Mouse (Mus musculus) kidney, postnatal 0 days (tissue): Measurements from ENCODE around the gene Pabpn1l. TPM values are rescaled to one million over a fixed set of nuclear protein-coding genes. Genes with fewer than 3 reads are reported as not detected.
"Not testable (repeated sequence)": the region's sequence is repeated elsewhere in the genome, so short reads cannot be mapped to it uniquely, and the experiment has no call there.

Experiments used
- ATAC-seq: fragments of 200-750 bp; cut with Nextera tagmentation; replicated peaks from 2 replicates; pipeline ENCODE4 v1.8.0; 2017; ENCODE audit warnings: low read depth, moderate number of reproducible peaks, moderate TSS enrichment, moderate library complexity; ENCODE audit not compliant: low FRiP score
- DNase-seq: peaks from one replicate; pipeline ENCODE4 v3.0.0-alpha.2; 2016; ENCODE audit warnings: low spot score
- H3K27ac ChIP-seq: fragments of 300-500 bp; sonication (generic); 2 replicates; pipeline ENCODE4 v1.5.1; 2014; ENCODE audit warnings: mild to moderate bottlenecking
- H3K27me3 ChIP-seq: fragments of 300-500 bp; sonication (generic); 2 replicates; pipeline ENCODE4 v1.6.1; 2014; ENCODE audit warnings: low read length, mixed read lengths; ENCODE audit not compliant: insufficient read depth
- H3K36me3 ChIP-seq: fragments of 300-500 bp; sonication (generic); 2 replicates; pipeline ENCODE4 v1.6.1; 2014; ENCODE audit warnings: low read length, mixed read lengths; ENCODE audit not compliant: insufficient read depth
- H3K4me1 ChIP-seq: fragments of 300-500 bp; sonication (generic); replicated peaks from 2 replicates; pipeline ENCODE4 v1.6.1; 2014; ENCODE audit warnings: antibody characterized with exemption, low read length, mixed read lengths; ENCODE audit not compliant: insufficient read depth
- H3K4me2 ChIP-seq: fragments of 300-500 bp; sonication (generic); 2 replicates; pipeline ENCODE4 v1.6.1; 2014; ENCODE audit warnings: mild to moderate bottlenecking, low read length, moderate library complexity, mixed read lengths
- H3K4me3 ChIP-seq: fragments of 300-500 bp; sonication (generic); replicated peaks from 2 replicates; pipeline ENCODE4 v1.5.1; 2014; ENCODE audit warnings: low read depth, low read length
- H3K9ac ChIP-seq: fragments of 300-500 bp; sonication (generic); 2 replicates; pipeline ENCODE4 v1.6.1; 2014; ENCODE audit warnings: low read depth, low read length
- H3K9me3 ChIP-seq: fragments of 300-500 bp; sonication (generic); replicated peaks from 2 replicates; pipeline ENCODE4 v1.6.1; 2016; ENCODE audit warnings: low read length, inconsistent platforms, mixed read lengths
- CTCF ChIP-seq: IDR thresholded peaks from 2 replicates; pipeline ENCODE4 v1.5.1; 2016; ENCODE audit warnings: antibody characterized with exemption, low read depth, mild to moderate bottlenecking, moderate library complexity
- WGBS: fragments of 180-500 bp; shearing (Covaris S2); extraction: QIAGEN DNeasy Blood & Tissue Kit; methylation state at CpG from one replicate; pipeline ENCODE4 v1.1.7; 2014; 5-methylcytosine and 5-hydroxymethylcytosine counted together
- polyA plus RNA-seq: library from polyadenylated mRNA; unstranded; fragments of >200 nt; fragmentation: Nextera tagmentation; extraction: Ambion mirVana; gene quantifications from 2 replicates; pipeline ENCODE4 v1.2.1, GENCODE M21; 2015

The Pabpn1l gene
- polyA plus RNA-seq, 1 experiment from 2014 or later = 0.22 TPM

GRCm38 (mm10) chr8:122635878-122636802 lies 13.6 kb upstream of the Pabpn1l start:
- Histone ChIP-seq H3K9ac (no peak overlapping the region), H3K27ac (0 out of 2 replicates have a peak overlapping the region, but pooled peaks have one; percentile 20), H3K4me2 (no peak overlapping the region), H3K9me3 (no peaks in the 10 kb centered on the region), H3K4me3 (no peak overlapping the region), H3K36me3 (no peaks in the 10 kb centered on the region), H3K27me3 (no peaks in the 10 kb centered on the region), H3K4me1 (peaks cover 14% of the 10 kb centered on the region)
- ATAC-seq = peak; percentile 63
- peak; percentile 50 for DNase-seq
- WGBS = 41% methylated on average over 14 of the region's 14 CpGs
- TF ChIP-seq CTCF = no peak

- Histone ChIP-seq H3K27me3 (no peaks in the 10 kb centered on the region), H3K36me3 (no peaks in the 10 kb centered on the region), H3K4me3 (no peak overlapping the region), H3K27ac (no peak overlapping the region), H3K9me3 (no peaks in the 10 kb centered on the region), H3K9ac (no peak overlapping the region), H3K4me1 (no peaks in the 10 kb centered on the region), H3K4me2 (no peak overlapping the region)
- WGBS = 93% methylated on average over 14 of the region's 14 CpGs
- no peak for TF ChIP-seq CTCF
- ATAC-seq = no peak
- no peak for DNase-seq
These were observed 10.7 kb upstream of the Pabpn1l start for GRCm38 (mm10) chr8:122633205-122633604.

- not testable (repeated sequence) for H3K4me2 ChIP-seq, H3K27ac ChIP-seq, H3K9me3 ChIP-seq, H3K4me1 ChIP-seq, H3K36me3 ChIP-seq, H3K9ac ChIP-seq, ATAC-seq, DNase-seq, H3K27me3 ChIP-seq, H3K4me3 ChIP-seq
- 69% methylated on average over 3 of the region's 3 CpGs for WGBS
These were observed 9.6 kb upstream of the Pabpn1l start for GRCm38 (mm10) chr8:122632134-122632533.

DNA sequence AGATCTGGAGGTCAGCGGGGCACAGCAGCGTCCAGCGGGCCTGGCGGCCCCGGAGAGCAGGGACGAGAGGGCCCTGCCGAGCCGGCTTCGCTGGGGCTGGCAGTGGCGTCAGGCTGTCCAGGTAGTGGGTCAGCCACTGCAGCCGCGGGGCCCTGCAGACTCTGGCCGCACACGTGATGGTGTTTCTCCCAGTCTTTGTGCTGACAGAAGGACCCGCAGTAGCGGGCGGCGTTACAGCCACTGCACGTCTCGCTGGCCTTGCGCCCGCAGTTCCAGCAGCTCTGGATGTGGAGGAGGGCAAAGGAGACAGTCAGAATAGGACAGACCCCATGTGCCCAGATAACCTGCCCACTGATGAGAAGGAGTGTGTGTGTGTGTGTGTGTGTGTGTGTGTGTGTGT lies 8.2 kb upstream of the Pabpn1l start:
- Histone ChIP-seq H3K4me3 (no peak overlapping the region), H3K27ac (no peak overlapping the region), H3K4me1 (no peaks in the 10 kb centered on the region), H3K9me3 (no peaks in the 10 kb centered on the region), H3K36me3 (no peaks in the 10 kb centered on the region), H3K9ac (no peak overlapping the region), H3K27me3 (no peaks in the 10 kb centered on the region), H3K4me2 (no peak overlapping the region; the same call in 1 of the 2 replicates)
- WGBS = 50% methylated on average over 22 of the region's 22 CpGs
- DNase-seq (no peak), ATAC-seq (peak; percentile 26; the same call in 1 of the 2 replicates)
- TF ChIP-seq CTCF = no peak

- Histone ChIP-seq H3K36me3 (no peaks in the 10 kb centered on the region), H3K9me3 (no peaks in the 10 kb centered on the region), H3K4me3 (no peak overlapping the region), H3K27me3 (no peaks in the 10 kb centered on the region), H3K9ac (no peak overlapping the region), H3K4me2 (no peak overlapping the region), H3K27ac (no peak overlapping the region), H3K4me1 (no peaks in the 10 kb centered on the region)
- TF ChIP-seq CTCF = no peak
- ATAC-seq (no peak), DNase-seq (no peak)
- 46% methylated on average over 10 of the region's 10 CpGs for WGBS
These were observed 6.8 kb upstream of the Pabpn1l start for GRCm38 (mm10) chr8:122629388-122629787.

DNA sequence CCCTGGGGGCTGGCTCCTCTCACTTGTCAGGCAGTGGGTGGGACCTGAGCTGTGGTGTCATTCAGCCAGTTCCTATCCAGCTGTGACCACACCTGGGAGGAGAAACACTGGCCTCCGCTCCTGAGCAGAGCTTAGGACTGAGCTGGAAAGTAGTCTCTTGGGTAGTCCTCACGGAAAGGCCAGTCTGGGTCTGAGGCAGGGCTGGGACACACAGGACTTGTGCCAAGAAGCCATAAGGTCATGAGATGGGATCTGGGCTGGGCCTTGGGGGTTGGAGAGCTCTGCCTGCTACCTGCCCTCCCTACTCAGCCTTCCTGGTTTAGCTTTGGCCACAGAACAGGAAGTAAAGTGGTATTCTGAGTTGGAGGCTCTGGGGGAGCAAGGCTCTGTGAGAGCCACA lies 4.4 kb upstream of the Pabpn1l start:
- no peak overlapping the region for H3K4me3 ChIP-seq
- H3K27me3 ChIP-seq = no peaks in the 10 kb centered on the region
- no peaks in the 10 kb centered on the region for H3K36me3 ChIP-seq
- H3K9me3 ChIP-seq = no peaks in the 10 kb centered on the region
- TF ChIP-seq CTCF = no peak
- H3K4me2 ChIP-seq = no peak overlapping the region
- H3K4me1 ChIP-seq = no peaks in the 10 kb centered on the region
- H3K27ac ChIP-seq = no peak overlapping the region
- 68% methylated on average over 2 of the region's 2 CpGs for WGBS
- H3K9ac ChIP-seq = no peak overlapping the region
- ATAC-seq (no peak), DNase-seq (no peak)
